Mouse (Mus musculus) megakaryocyte, embryonic 14.5 days (primary cell): Measurements from ENCODE around the gene Abca3.
"Not testable (repeated sequence)": the region's sequence is repeated elsewhere in the genome, so short reads cannot be mapped to it uniquely, and the experiment has no call there.

Source experiments
- FLI1 ChIP-seq: IDR thresholded peaks from 2 replicates; pipeline ENCODE4 v1.6.1; 2012; ENCODE audit warnings: low read length, inconsistent platforms, mixed read lengths
- GATA1 ChIP-seq: IDR thresholded peaks from 3 replicates; pipeline ENCODE4 v1.6.1; 2012; ENCODE audit warnings: mixed read lengths, low read length, inconsistent platforms, borderline replicate concordance

GRCm38 (mm10) chr17:24425326-24425725, 73.6 kb downstream of the Abca3 start:
- not testable (repeated sequence) for TF ChIP-seq GATA1, FLI1
